Mouse (Mus musculus) bone marrow macrophage, adult 2 months (primary cell): ENCODE data around the gene Tagln3. TPM values are rescaled to one million over a fixed set of nuclear protein-coding genes. Genes with fewer than 3 reads are reported as not detected.

Experiments
- H3K27ac ChIP-seq: 2 replicates; pipeline ENCODE4 v1.5.1; 2012; ENCODE audit warnings: low read depth, low read length; ENCODE audit not compliant: insufficient read depth
- H3K4me1 ChIP-seq: 2 replicates; pipeline ENCODE4 v1.6.1; 2012; ENCODE audit warnings: low read length; ENCODE audit not compliant: control insufficient read depth, insufficient read depth
- H3K4me3 ChIP-seq: 2 replicates; pipeline ENCODE4 v1.5.1; 2012; ENCODE audit warnings: mild to moderate bottlenecking, low read length, moderate library complexity; ENCODE audit not compliant: insufficient read depth
- CTCF ChIP-seq: IDR thresholded peaks from 2 replicates; pipeline ENCODE4 v1.5.1; 2012; ENCODE audit warnings: low read depth, mild to moderate bottlenecking, low read length, moderate library complexity
- POLR2A ChIP-seq: IDR thresholded peaks from 2 replicates; pipeline ENCODE4 v1.6.1; 2012; ENCODE audit warnings: mild to moderate bottlenecking, low read depth, low read length, borderline replicate concordance
- polyA plus RNA-seq: library from polyadenylated mRNA; stranded (reverse); fragments of >200 nt; gene quantifications from 2 replicates; pipeline ENCODE4 v1.2.4, GENCODE M21; 2012; ENCODE audit not compliant: missing spikeins, insufficient read depth, insufficient read length

The Tagln3 gene
- polyA plus RNA-seq, 1 experiment: 0.44 TPM

GRCm38 (mm10) chr16:45693558-45693957 is 30.9 kb downstream of the Tagln3 start, which contains the start of gene Tmprss7:
Gene Tmprss7 (minus strand): TSS chr16:45693658.
- Histone ChIP-seq H3K4me1 (no peaks in the 10 kb centered on the region), H3K27ac (no peak within 1 kb of the TSS), H3K4me3 (no peak within 1 kb of the TSS)
- TF ChIP-seq POLR2A (no peak), CTCF (no peak)

- TF ChIP-seq CTCF (no peak), POLR2A (no peak)
- no peak overlapping the region for H3K4me3 ChIP-seq
- no peaks in the 10 kb centered on the region for H3K4me1 ChIP-seq
- H3K27ac ChIP-seq: no peak overlapping the region
Measured at GRCm38 (mm10) chr16:45692851-45693250, 31.6 kb downstream of the Tagln3 start.

- TF ChIP-seq CTCF (no peak), POLR2A (no peak)
- H3K4me1 ChIP-seq: no peaks in the 10 kb centered on the region
- H3K27ac ChIP-seq: no peak overlapping the region
- H3K4me3 ChIP-seq: no peak overlapping the region
Measured at GRCm38 (mm10) chr16:45690178-45690577, 34.2 kb downstream of the Tagln3 start.

GRCm38 (mm10) chr16:45686833-45687232 is 37.6 kb downstream of the Tagln3 start:
- H3K27ac ChIP-seq: no peak overlapping the region
- TF ChIP-seq POLR2A (no peak), CTCF (no peak)
- H3K4me1 ChIP-seq: no peaks in the 10 kb centered on the region
- no peak overlapping the region for H3K4me3 ChIP-seq

GRCm38 (mm10) chr16:45685295-45685694 is 39.1 kb downstream of the Tagln3 start:
- no peak overlapping the region for H3K27ac ChIP-seq
- no peak overlapping the region for H3K4me3 ChIP-seq
- TF ChIP-seq CTCF (no peak), POLR2A (no peak)
- no peaks in the 10 kb centered on the region for H3K4me1 ChIP-seq

GRCm38 (mm10) chr16:45684815-45685214 is 39.6 kb downstream of the Tagln3 start:
- TF ChIP-seq POLR2A (no peak), CTCF (peak; percentile 91)
- H3K4me3 ChIP-seq: no peak overlapping the region
- no peaks in the 10 kb centered on the region for H3K4me1 ChIP-seq
- no peak overlapping the region for H3K27ac ChIP-seq

GRCm38 (mm10) chr16:45676462-45676861 is 47.9 kb downstream of the Tagln3 start:
- Histone ChIP-seq H3K4me3 (no peak overlapping the region), H3K27ac (no peak overlapping the region), H3K4me1 (no peaks in the 10 kb centered on the region)
- TF ChIP-seq POLR2A: no peak
- no peak for TF ChIP-seq CTCF

GRCm38 (mm10) chr16:45670005-45670404 is 54.4 kb downstream of the Tagln3 start:
- no peak overlapping the region for H3K4me3 ChIP-seq
- TF ChIP-seq POLR2A (no peak), CTCF (no peak)
- peaks cover 19% of the 10 kb centered on the region for H3K4me1 ChIP-seq
- no peak overlapping the region for H3K27ac ChIP-seq

GRCm38 (mm10) chr16:45668178-45668577 is 56.2 kb downstream of the Tagln3 start:
- TF ChIP-seq POLR2A (no peak), CTCF (no peak)
- Histone ChIP-seq H3K4me3 (no peak overlapping the region), H3K27ac (peak overlapping the region; percentile 38; the same call in 1 of the 2 replicates), H3K4me1 (peaks cover 19% of the 10 kb centered on the region)

- TF ChIP-seq POLR2A (no peak), CTCF (no peak)
- H3K4me1 ChIP-seq: peaks cover 24% of the 10 kb centered on the region
- H3K4me3 ChIP-seq: no peak overlapping the region
- H3K27ac ChIP-seq: peak overlapping the region; percentile 65
Measured at GRCm38 (mm10) chr16:45666136-45666535, 58.3 kb downstream of the Tagln3 start.

GRCm38 (mm10) chr16:45662381-45662780 is 62.0 kb downstream of the Tagln3 start:
- Histone ChIP-seq H3K27ac (no peak overlapping the region), H3K4me3 (no peak overlapping the region), H3K4me1 (peaks cover 17% of the 10 kb centered on the region)
- TF ChIP-seq CTCF: no peak
- no peak for TF ChIP-seq POLR2A

Other genes starting within 250 kb of the Tagln3 start
- not detected in 2 replicates for gene Gm609, start 231.6 kb downstream of the Tagln3 start, polyA plus RNA-seq
- gene Gm17783, start 192.6 kb downstream of the Tagln3 start, polyA plus RNA-seq: not detected in 2 replicates
- not detected in 2 replicates for gene Slc9c1, start 189.3 kb downstream of the Tagln3 start, polyA plus RNA-seq
- not detected in 2 replicates for gene Gcsam, start 114.2 kb downstream of the Tagln3 start, polyA plus RNA-seq
- gene BC016579, start 70.5 kb downstream of the Tagln3 start, polyA plus RNA-seq: not detected in 2 replicates
- gene Tmprss7, start 30.9 kb downstream of the Tagln3 start, polyA plus RNA-seq: not detected in 2 replicates
- gene Abhd10, start 18.3 kb upstream of the Tagln3 start, polyA plus RNA-seq: 15.8 and 17.2 TPM in 2 replicates
- 0.44 and 1.3 TPM in 2 replicates for gene Phldb2, start 229.0 kb upstream of the Tagln3 start, polyA plus RNA-seq